Mouse (Mus musculus): ENCODE measurements around the gene Lpar1.

GRCm38 (mm10) chr4:58546441-58547272, 7.0 kb downstream of the Lpar1 start:
- TF ChIP-seq CTCF (IDR thresholded peaks at IDR 0.05 in 2 of 3, conservative IDR thresholded peaks at IDR 0.05 in 1 of 3; ENCODE audit: control insufficient read depth in 1 of 3, insufficient read depth in 1 of 3, low read depth in 2 of 3, low read length in 3 of 3, poor library complexity in 1 of 3, severe bottlenecking in 1 of 3) (no peak), POLR2AphosphoS5 (IDR thresholded peaks at IDR 0.05; ENCODE audit: borderline replicate concordance, low read depth, low read length) (no peak), NELFE (IDR thresholded peaks at IDR 0.05; ENCODE audit: low read depth, low read length) (no peak), TCF12 (IDR thresholded peaks at IDR 0.05; ENCODE audit: low read depth, low read length) (no peak)
